Mouse (Mus musculus) B cell, adult 67 days (primary cell): ENCODE measurements around the gene Adam4. TPM values are rescaled to one million over a fixed set of nuclear protein-coding genes. Genes with fewer than 3 reads are reported as not detected.

Experiments
- total RNA-seq, 2 experiments: library from RNA; stranded (reverse); gene quantifications; 4 replicates each; pipeline ENCODE4 v1.2.4; 2023

The Adam4 gene
- 1 to 10 TPM; 1.7 to 2.4 TPM for total RNA-seq

GRCm38 (mm10) chr12:81421846-81422245 lies at the start of gene Adam4:
Gene Adam4 (minus strand): TSS chr12:81421946.

GRCm38 (mm10) chr12:81379364-81379763 lies 42.4 kb downstream of the Adam4 start, which contains the start of gene Gm4787:
Gene Gm4787 (minus strand): TSS chr12:81379464.

Other genes starting within 250 kb of the Adam4 start
- not detected for gene Slc8a3, start 88.8 kb downstream of the Adam4 start, total RNA-seq
- gene Gm4787, start 42.5 kb downstream of the Adam4 start, total RNA-seq: under 1 TPM; 0.36 to 0.75 TPM
- gene Cox16, start 63.2 kb upstream of the Adam4 start, total RNA-seq: 10 to 100 TPM; 54.9 to 58.2 TPM
- gene Gm20498, start 111.0 kb upstream of the Adam4 start, total RNA-seq: 10 to 100 TPM; 10.8 to 12.5 TPM
- gene Synj2bp, start 111.0 kb upstream of the Adam4 start, total RNA-seq: 10 to 100 TPM; 25.6 to 29.6 TPM
- gene Adam21, start 146.5 kb upstream of the Adam4 start, total RNA-seq: under 1 TPM; 0.17 to 0.24 TPM
- 10 to 100 TPM; 51.4 to 53.2 TPM for gene Med6, start 173.1 kb upstream of the Adam4 start, total RNA-seq
- not detected for gene Ttc9, start 209.3 kb upstream of the Adam4 start, total RNA-seq